Mouse (Mus musculus) megakaryocyte, embryonic 14.5 days (primary cell): ENCODE results near the gene Ctdspl.

Source experiments
- FLI1 ChIP-seq: IDR thresholded peaks from 2 replicates; pipeline ENCODE4 v1.6.1; 2012; ENCODE audit warnings: low read length, inconsistent platforms, mixed read lengths
- GATA1 ChIP-seq: IDR thresholded peaks from 3 replicates; pipeline ENCODE4 v1.6.1; 2012; ENCODE audit warnings: mixed read lengths, low read length, inconsistent platforms, borderline replicate concordance

DNA sequence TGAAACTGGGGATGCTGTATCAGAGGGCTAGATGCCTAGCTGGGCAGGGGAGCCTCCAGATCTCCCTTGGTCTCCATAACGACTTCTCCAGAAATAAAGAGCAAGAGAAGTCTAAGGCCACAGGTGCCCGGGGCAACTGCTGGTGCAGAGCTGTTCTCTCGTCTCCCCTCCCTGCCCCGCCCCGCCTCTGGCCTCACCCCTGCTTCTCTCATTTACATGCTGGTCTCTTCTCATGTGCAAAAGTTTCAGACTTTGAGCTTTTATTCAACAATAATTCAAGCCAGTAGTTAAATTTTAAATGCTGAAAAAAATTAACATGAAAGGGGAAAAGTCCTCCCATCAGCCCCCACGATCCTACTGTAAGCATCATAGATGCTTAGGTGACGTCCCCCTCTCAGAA, 95.5 kb downstream of the Ctdspl start:
- TF ChIP-seq GATA1 (no peak), FLI1 (no peak)
